Mouse (Mus musculus): Measurements from ENCODE around the gene Rflnb. TPM values are rescaled to one million over a fixed set of nuclear protein-coding genes. Genes with fewer than 3 reads are reported as not detected.

The Rflnb gene
- polyA plus RNA-seq, 1 experiment from 2014 or later: 42.8 TPM

- no peak overlapping the region for H3K4me2 ChIP-seq (ENCODE audit: low read depth, low read length)
- no peaks in the 10 kb centered on the region for H3K36me3 ChIP-seq (ENCODE audit: control insufficient read depth, insufficient read depth, low read length)
- H3K9ac ChIP-seq (ENCODE audit: low read length): no peak overlapping the region
- H3K27me3 ChIP-seq (ENCODE audit: control insufficient read depth, insufficient read depth, low read depth, low read length): no peaks in the 10 kb centered on the region
- no peaks in the 10 kb centered on the region for H3K9me3 ChIP-seq (ENCODE audit: control insufficient read depth, low read length)
- no peak for ATAC-seq (ENCODE audit: low read depth)
- 82% methylated on average over 4 of the region's 4 CpGs for WGBS
- no peak overlapping the region for H3K27ac ChIP-seq (ENCODE audit: low read length)
- H3K4me1 ChIP-seq (replicated peaks; ENCODE audit: control insufficient read depth, insufficient read depth, low read length): peaks cover 19% of the 10 kb centered on the region
- H3K4me3 ChIP-seq (ENCODE audit: low read length): no peak overlapping the region
Measured at GRCm38 (mm10) chr11:76040761-76041376, 13.3 kb upstream of the Rflnb start.

GRCm38 (mm10) chr11:76040106-76040505 is 12.5 kb upstream of the Rflnb start:
- ATAC-seq (ENCODE audit: low read depth): no peak
- H3K9ac ChIP-seq (ENCODE audit: low read length): no peak overlapping the region
- H3K4me2 ChIP-seq (ENCODE audit: low read depth, low read length): no peak overlapping the region
- 85% methylated on average over 8 of the region's 8 CpGs for WGBS
- no peak overlapping the region for H3K27ac ChIP-seq (ENCODE audit: low read length)
- H3K36me3 ChIP-seq (ENCODE audit: control insufficient read depth, insufficient read depth, low read length): no peaks in the 10 kb centered on the region
- no peaks in the 10 kb centered on the region for H3K9me3 ChIP-seq (ENCODE audit: control insufficient read depth, low read length)
- no peaks in the 10 kb centered on the region for H3K27me3 ChIP-seq (ENCODE audit: control insufficient read depth, insufficient read depth, low read depth, low read length)
- peaks cover 19% of the 10 kb centered on the region for H3K4me1 ChIP-seq (replicated peaks; ENCODE audit: control insufficient read depth, insufficient read depth, low read length)
- H3K4me3 ChIP-seq (ENCODE audit: low read length): no peak overlapping the region

GRCm38 (mm10) chr11:76039271-76040053 is 11.9 kb upstream of the Rflnb start:
- H3K4me3 ChIP-seq (ENCODE audit: low read length): no peak overlapping the region
- no peaks in the 10 kb centered on the region for H3K9me3 ChIP-seq (ENCODE audit: control insufficient read depth, low read length)
- H3K27ac ChIP-seq (ENCODE audit: low read length): no peak overlapping the region
- no peak overlapping the region for H3K9ac ChIP-seq (ENCODE audit: low read length)
- no peaks in the 10 kb centered on the region for H3K27me3 ChIP-seq (ENCODE audit: control insufficient read depth, insufficient read depth, low read depth, low read length)
- H3K36me3 ChIP-seq (ENCODE audit: control insufficient read depth, insufficient read depth, low read length): no peaks in the 10 kb centered on the region
- no peak overlapping the region for H3K4me2 ChIP-seq (ENCODE audit: low read depth, low read length)
- WGBS: 76% methylated on average over 3 of the region's 3 CpGs
- no peak for ATAC-seq (ENCODE audit: low read depth)
- H3K4me1 ChIP-seq (replicated peaks; ENCODE audit: control insufficient read depth, insufficient read depth, low read length): peaks cover 19% of the 10 kb centered on the region

- Histone ChIP-seq H3K4me3 (ENCODE audit: low read length) (no peak overlapping the region), H3K9me3 (ENCODE audit: control insufficient read depth, low read length) (no peaks in the 10 kb centered on the region), H3K36me3 (ENCODE audit: control insufficient read depth, insufficient read depth, low read length) (no peaks in the 10 kb centered on the region), H3K27ac (ENCODE audit: low read length) (no peak overlapping the region), H3K9ac (ENCODE audit: low read length) (no peak overlapping the region), H3K4me1 (replicated peaks; ENCODE audit: control insufficient read depth, insufficient read depth, low read length) (peaks cover 11% of the 10 kb centered on the region), H3K27me3 (ENCODE audit: control insufficient read depth, insufficient read depth, low read depth, low read length) (no peaks in the 10 kb centered on the region), H3K4me2 (ENCODE audit: low read depth, low read length) (no peak overlapping the region)
- WGBS: 39% methylated on average over 6 of the region's 6 CpGs
- peak; percentile 55 for ATAC-seq (ENCODE audit: low read depth)
Measured at GRCm38 (mm10) chr11:76037581-76038294, 10.2 kb upstream of the Rflnb start.

- no peak overlapping the region for H3K4me2 ChIP-seq (ENCODE audit: low read depth, low read length)
- H3K4me1 ChIP-seq (replicated peaks; ENCODE audit: control insufficient read depth, insufficient read depth, low read length): no peaks in the 10 kb centered on the region
- H3K4me3 ChIP-seq (ENCODE audit: low read length): no peak overlapping the region
- ATAC-seq (ENCODE audit: low read depth): no peak
- 80% methylated on average over 8 of the region's 8 CpGs for WGBS
- H3K9ac ChIP-seq (ENCODE audit: low read length): no peak overlapping the region
- H3K9me3 ChIP-seq (ENCODE audit: control insufficient read depth, low read length): no peaks in the 10 kb centered on the region
- no peaks in the 10 kb centered on the region for H3K36me3 ChIP-seq (ENCODE audit: control insufficient read depth, insufficient read depth, low read length)
- H3K27ac ChIP-seq (ENCODE audit: low read length): no peak overlapping the region
- no peaks in the 10 kb centered on the region for H3K27me3 ChIP-seq (ENCODE audit: control insufficient read depth, insufficient read depth, low read depth, low read length)
Measured at GRCm38 (mm10) chr11:76035182-76035581, 7.6 kb upstream of the Rflnb start.

GRCm38 (mm10) chr11:76033836-76034235 is 6.3 kb upstream of the Rflnb start:
- no peaks in the 10 kb centered on the region for H3K4me1 ChIP-seq (replicated peaks; ENCODE audit: control insufficient read depth, insufficient read depth, low read length)
- H3K9ac ChIP-seq (ENCODE audit: low read length): no peak overlapping the region
- H3K27me3 ChIP-seq (ENCODE audit: control insufficient read depth, insufficient read depth, low read depth, low read length): no peaks in the 10 kb centered on the region
- no peak for ATAC-seq (ENCODE audit: low read depth)
- H3K27ac ChIP-seq (ENCODE audit: low read length): no peak overlapping the region
- no peaks in the 10 kb centered on the region for H3K9me3 ChIP-seq (ENCODE audit: control insufficient read depth, low read length)
- no peak overlapping the region for H3K4me3 ChIP-seq (ENCODE audit: low read length)
- 89% methylated on average over 4 of the region's 4 CpGs for WGBS
- H3K4me2 ChIP-seq (ENCODE audit: low read depth, low read length): no peak overlapping the region
- no peaks in the 10 kb centered on the region for H3K36me3 ChIP-seq (ENCODE audit: control insufficient read depth, insufficient read depth, low read length)

GRCm38 (mm10) chr11:76033359-76033758 is 5.8 kb upstream of the Rflnb start:
- ATAC-seq (ENCODE audit: low read depth): no peak
- Histone ChIP-seq H3K27ac (ENCODE audit: low read length) (no peak overlapping the region), H3K27me3 (ENCODE audit: control insufficient read depth, insufficient read depth, low read depth, low read length) (no peaks in the 10 kb centered on the region), H3K4me1 (replicated peaks; ENCODE audit: control insufficient read depth, insufficient read depth, low read length) (no peaks in the 10 kb centered on the region; the same call in 1 of the 2 replicates), H3K4me2 (ENCODE audit: low read depth, low read length) (no peak overlapping the region), H3K9ac (ENCODE audit: low read length) (no peak overlapping the region), H3K4me3 (ENCODE audit: low read length) (no peak overlapping the region), H3K36me3 (ENCODE audit: control insufficient read depth, insufficient read depth, low read length) (no peaks in the 10 kb centered on the region), H3K9me3 (ENCODE audit: control insufficient read depth, low read length) (no peaks in the 10 kb centered on the region)
- 65% methylated on average over 6 of the region's 6 CpGs for WGBS

GRCm38 (mm10) chr11:76028072-76028465 is 487 bp upstream of the Rflnb start:
- H3K4me1 ChIP-seq (replicated peaks; ENCODE audit: control insufficient read depth, insufficient read depth, low read length): peaks cover 24% of the 10 kb centered on the region
- ATAC-seq (ENCODE audit: low read depth): peak; percentile 51
- peak overlapping the region; percentile 74 for H3K27ac ChIP-seq (ENCODE audit: low read length)
- whole genome bisulfite sequencing: 4% methylated on average over 10 of the region's 14 CpGs
- H3K36me3 ChIP-seq (ENCODE audit: control insufficient read depth, insufficient read depth, low read length): peaks cover 2% of the 10 kb centered on the region; the same call in 1 of the 2 replicates
- H3K9ac ChIP-seq (ENCODE audit: low read length): peak overlapping the region; percentile 76
- H3K4me2 ChIP-seq (ENCODE audit: low read depth, low read length): peak overlapping the region; percentile 78
- no peaks in the 10 kb centered on the region for H3K9me3 ChIP-seq (ENCODE audit: control insufficient read depth, low read length)
- H3K27me3 ChIP-seq (ENCODE audit: control insufficient read depth, insufficient read depth, low read depth, low read length): no peaks in the 10 kb centered on the region
- H3K4me3 ChIP-seq (ENCODE audit: low read length): peak overlapping the region; percentile 86

GRCm38 (mm10) chr11:76026527-76027138 is 949 bp downstream of the Rflnb start:
- WGBS: 3% methylated on average over 13 of the region's 14 CpGs
- ATAC-seq (ENCODE audit: low read depth): peak; percentile 20; the same call in 1 of the 2 replicates
- Histone ChIP-seq H3K9ac (ENCODE audit: low read length) (peak overlapping the region; percentile 88), H3K27me3 (ENCODE audit: control insufficient read depth, insufficient read depth, low read depth, low read length) (no peaks in the 10 kb centered on the region), H3K36me3 (ENCODE audit: control insufficient read depth, insufficient read depth, low read length) (peaks cover 5% of the 10 kb centered on the region; the same call in 1 of the 2 replicates), H3K27ac (ENCODE audit: low read length) (peak overlapping the region; percentile 70), H3K9me3 (ENCODE audit: control insufficient read depth, low read length) (no peaks in the 10 kb centered on the region), H3K4me3 (ENCODE audit: low read length) (peak overlapping the region; percentile 86), H3K4me2 (ENCODE audit: low read depth, low read length) (peak overlapping the region; percentile 78), H3K4me1 (replicated peaks; ENCODE audit: control insufficient read depth, insufficient read depth, low read length) (peaks cover 24% of the 10 kb centered on the region)

Measured in lung, embryonic 16.5 days (tissue).